Mouse (Mus musculus) ES-Bruce4 (cell line): ENCODE measurements at regions not wholly inside any gene's neighbourhood (a gene's known extent, or its start where the extent isn't known, plus 50 kb on each side); places are given as distances from the start of the nearest gene placed in this dataset.

Experiments used
- CTCF ChIP-seq: IDR thresholded peaks from one replicate; pipeline ENCODE4 v1.8.1; 2011; ENCODE audit warnings: low read depth, low read length
- EP300 ChIP-seq: IDR thresholded peaks from 2 replicates; pipeline ENCODE4 v1.6.1; 2011; ENCODE audit warnings: low read depth, low read length; ENCODE audit not compliant: insufficient read depth
- POLR2A ChIP-seq: IDR thresholded peaks from one replicate; pipeline ENCODE4 v1.8.1; 2011; ENCODE audit warnings: low read length; ENCODE audit not compliant: insufficient read depth

- no peak for TF ChIP-seq CTCF
- TF ChIP-seq POLR2A, result no peak
- TF ChIP-seq EP300, result no peak
These were observed 578.9 kb downstream of the Zfp352 start for GRCm38 (mm10) chr4:90797472-90797871.
